Mouse (Mus musculus) heart, embryonic 14.5 days (tissue): Measurements from ENCODE around the gene Sdr16c6. TPM values are rescaled to one million over a fixed set of nuclear protein-coding genes. Genes with fewer than 3 reads are reported as not detected.

Source experiments
- ATAC-seq: fragments of 200-750 bp; cut with Nextera tagmentation; 2 replicates; pipeline ENCODE4 v1.8.0; 2017; ENCODE audit warnings: low read depth, moderate TSS enrichment; ENCODE audit not compliant: insufficient number of reproducible peaks, insufficient read depth, low FRiP score
- H3K27ac ChIP-seq, 2 experiments: fragments of 200-500 bp in 1 of 2; fragments of 300-500 bp in 1 of 2; sonication (generic) in 1 of 2; replicated peaks in 1 of 2; 2 replicates each; pipeline ENCODE4 v1.5.1; 2012 to 2014; ENCODE audit warnings: low read depth in 2 of 2, low read length in 2 of 2, control low read depth in 1 of 2, mild to moderate bottlenecking in 1 of 2, mixed read lengths in 1 of 2; ENCODE audit not compliant: control insufficient read depth in 1 of 2, insufficient read depth in 1 of 2
- H3K27me3 ChIP-seq: fragments of 300-500 bp; sonication (generic); 2 replicates; pipeline ENCODE4 v1.6.1; 2014; ENCODE audit warnings: mild to moderate bottlenecking, low read length, control low read depth; ENCODE audit not compliant: control insufficient read depth, insufficient read depth
- H3K36me3 ChIP-seq: fragments of 300-500 bp; sonication (generic); 2 replicates; pipeline ENCODE4 v1.6.1; 2014; ENCODE audit warnings: mild to moderate bottlenecking, control low read depth, low read length, mixed read lengths; ENCODE audit not compliant: control insufficient read depth, insufficient read depth
- H3K4me1 ChIP-seq, 2 experiments: fragments of 200-500 bp in 1 of 2; fragments of 300-500 bp in 1 of 2; sonication (generic) in 1 of 2; 2 replicates each; pipeline ENCODE4 v1.6.1; 2012 to 2014; ENCODE audit warnings: low read length in 2 of 2, control low read depth in 1 of 2, mixed read lengths in 1 of 2; ENCODE audit not compliant: control insufficient read depth in 2 of 2, insufficient read depth in 2 of 2
- H3K4me2 ChIP-seq: fragments of 300-500 bp; sonication (generic); 2 replicates; pipeline ENCODE4 v1.6.1; 2014; ENCODE audit warnings: mild to moderate bottlenecking, low read length
- H3K4me3 ChIP-seq, 2 experiments: fragments of 200-500 bp in 1 of 2; fragments of 300-500 bp in 1 of 2; sonication (generic) in 1 of 2; 2 replicates each; pipeline ENCODE4 v1.5.1; 2012 to 2014; ENCODE audit warnings: low read length in 2 of 2, mild to moderate bottlenecking in 2 of 2, control low read depth in 1 of 2, low read depth in 1 of 2, moderate library complexity in 1 of 2; ENCODE audit not compliant: control insufficient read depth in 1 of 2, insufficient read depth in 1 of 2
- H3K9ac ChIP-seq: fragments of 300-500 bp; sonication (generic); 2 replicates; pipeline ENCODE4 v1.6.1; 2014; ENCODE audit warnings: mild to moderate bottlenecking, low read length
- H3K9me3 ChIP-seq: fragments of 300-500 bp; sonication (generic); 2 replicates; pipeline ENCODE4 v1.6.1; 2016; ENCODE audit warnings: low read length, control low read depth; ENCODE audit not compliant: control insufficient read depth
- WGBS: fragments of 180-500 bp; shearing (Covaris S2); extraction: QIAGEN DNeasy Blood & Tissue Kit; methylation state at CpG from one replicate; pipeline ENCODE4 v1.1.7; 2014; 5-methylcytosine and 5-hydroxymethylcytosine counted together
- polyA plus RNA-seq: library from polyadenylated mRNA; unstranded; fragments of >200 nt; fragmentation: Nextera tagmentation; extraction: Ambion mirVana; gene quantifications from 2 replicates; pipeline ENCODE4 v1.2.1, GENCODE M21; 2014

The Sdr16c6 gene
- polyA plus RNA-seq = not detected in 2 replicates

DNA sequence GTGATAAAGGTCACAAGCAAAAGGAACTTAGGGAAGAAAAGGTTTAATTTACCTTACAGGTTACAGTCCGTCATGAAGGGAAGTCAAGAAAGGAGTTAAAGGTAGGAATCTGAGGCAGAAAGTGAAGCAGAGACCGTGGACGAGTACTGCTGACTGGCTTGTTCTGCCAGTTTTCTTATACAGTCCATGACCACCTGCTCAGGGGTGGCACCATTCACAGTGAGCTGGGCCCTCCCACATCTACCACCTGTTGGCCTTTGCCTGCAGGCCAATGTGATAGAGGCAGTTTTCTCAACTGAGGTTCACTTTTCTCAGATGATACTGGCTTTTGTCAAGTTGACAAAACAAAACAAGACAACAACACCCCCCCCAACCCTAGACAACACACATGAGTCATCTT lies at the start of gene Sdr16c6:
TSS of gene Sdr16c6 (minus strand) at position 151 of the 400 bp plus-strand sequence.
- ATAC-seq = no peak
- Histone ChIP-seq H3K27ac (no peak within 1 kb of the TSS), H3K36me3 (no peaks in the 10 kb centered on the region), H3K9ac (no peak within 1 kb of the TSS), H3K27me3 (no peaks in the 10 kb centered on the region), H3K9me3 (no peaks in the 10 kb centered on the region), H3K4me1 (no peaks in the 10 kb centered on the region), H3K4me2 (no peak within 1 kb of the TSS), H3K4me3 (no peak within 1 kb of the TSS)
- 78% methylated on average over 3 of the region's 3 CpGs for WGBS

- H3K9me3 ChIP-seq = no peaks in the 10 kb centered on the region
- H3K27ac ChIP-seq = no peak overlapping the region
- H3K4me1 ChIP-seq = no peaks in the 10 kb centered on the region
- H3K27me3 ChIP-seq = no peaks in the 10 kb centered on the region
- ATAC-seq = no peak
- no peaks in the 10 kb centered on the region for H3K36me3 ChIP-seq
- no peak overlapping the region for H3K4me2 ChIP-seq
- H3K4me3 ChIP-seq = no peak overlapping the region
- no peak overlapping the region for H3K9ac ChIP-seq
These were observed 2.9 kb upstream of the Sdr16c6 start for GRCm38 (mm10) chr4:4080180-4080579.

- no peak overlapping the region for H3K27ac ChIP-seq
- no peak overlapping the region for H3K4me2 ChIP-seq
- H3K36me3 ChIP-seq = no peaks in the 10 kb centered on the region
- H3K27me3 ChIP-seq = no peaks in the 10 kb centered on the region
- H3K4me3 ChIP-seq = no peak overlapping the region
- no peak for ATAC-seq
- WGBS = 54% methylated on average over 3 of the region's 3 CpGs
- no peak overlapping the region for H3K9ac ChIP-seq
- no peaks in the 10 kb centered on the region for H3K9me3 ChIP-seq
- H3K4me1 ChIP-seq = no peaks in the 10 kb centered on the region
These were observed 1.8 kb upstream of the Sdr16c6 start for GRCm38 (mm10) chr4:4079132-4079531.

DNA sequence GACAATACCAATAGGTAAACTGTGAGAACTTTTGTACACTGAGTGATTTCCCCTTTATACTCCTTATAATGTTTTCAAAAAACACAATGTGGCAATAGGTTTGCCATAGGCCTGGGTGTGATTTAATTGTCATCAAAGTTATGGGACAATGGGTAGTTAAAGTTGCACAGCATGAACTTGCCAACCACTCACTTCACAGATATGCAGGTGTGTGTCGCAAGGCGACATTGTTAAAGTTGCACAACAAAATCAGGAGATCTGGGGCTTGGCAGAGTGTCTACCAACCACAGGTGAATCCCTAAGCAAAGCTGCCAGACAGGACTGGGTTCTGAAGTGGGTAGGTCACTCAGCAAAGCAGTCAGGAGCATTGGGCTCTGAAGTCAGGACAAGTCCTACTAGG lies 1.3 kb downstream of the Sdr16c6 start:
- no peak overlapping the region for H3K4me2 ChIP-seq
- H3K36me3 ChIP-seq = no peaks in the 10 kb centered on the region
- no peak overlapping the region for H3K27ac ChIP-seq
- no peaks in the 10 kb centered on the region for H3K4me1 ChIP-seq
- no peaks in the 10 kb centered on the region for H3K27me3 ChIP-seq
- no peak overlapping the region for H3K4me3 ChIP-seq
- no peak for ATAC-seq
- no peaks in the 10 kb centered on the region for H3K9me3 ChIP-seq
- WGBS = 86% methylated on average over 2 of the region's 2 CpGs
- H3K9ac ChIP-seq = no peak overlapping the region

Other genes with a start within 250 kb of the Sdr16c6 start
- gene Gm11808, start 103.9 kb downstream of the Sdr16c6 start, polyA plus RNA-seq = 868 TPM in 2 replicates